Mouse (Mus musculus) spleen, postnatal 4 days (tissue): Measurements from ENCODE around the gene Nphs2.
A peak's percentile ranks its signal among the peaks of the same experiment; 100 is the strongest.
"Not testable (repeated sequence)": the region's sequence is repeated elsewhere in the genome, so short reads cannot be mapped to it uniquely, and the experiment has no call there.

Experiments used
- DNase-seq, 2 experiments: peaks; one replicate each; pipeline ENCODE4 v3.0.0; 2022; ENCODE audit warnings: low spot score in 2 of 2

Nphs2 gene

GRCm38 (mm10) chr1:156310630-156311029, at the start of gene Nphs2:
TSS of gene Nphs2 (plus strand) at chr1:156310727.
- DNase-seq = no peak

DNA sequence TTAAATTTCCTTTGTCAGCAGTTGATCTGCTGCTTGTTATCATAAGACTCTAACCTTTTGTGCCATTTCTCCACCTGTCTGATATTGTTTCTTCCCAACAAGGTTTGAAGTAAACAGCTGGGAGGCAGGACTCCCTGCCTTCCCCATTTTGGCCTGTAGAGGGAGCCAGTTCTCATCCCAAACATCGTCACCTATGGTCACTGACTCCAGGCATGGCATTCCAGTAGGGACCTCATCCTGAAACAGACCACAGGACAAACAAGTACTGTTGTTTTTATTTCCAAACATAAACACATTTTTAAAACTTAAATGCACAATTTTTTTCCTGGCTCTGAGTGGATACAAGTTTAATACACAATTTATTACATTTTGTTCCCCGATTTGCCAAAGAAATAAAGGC, 47.2 kb upstream of the Nphs2 start:
- peak; percentile 24 to 74 for DNase-seq

DNA sequence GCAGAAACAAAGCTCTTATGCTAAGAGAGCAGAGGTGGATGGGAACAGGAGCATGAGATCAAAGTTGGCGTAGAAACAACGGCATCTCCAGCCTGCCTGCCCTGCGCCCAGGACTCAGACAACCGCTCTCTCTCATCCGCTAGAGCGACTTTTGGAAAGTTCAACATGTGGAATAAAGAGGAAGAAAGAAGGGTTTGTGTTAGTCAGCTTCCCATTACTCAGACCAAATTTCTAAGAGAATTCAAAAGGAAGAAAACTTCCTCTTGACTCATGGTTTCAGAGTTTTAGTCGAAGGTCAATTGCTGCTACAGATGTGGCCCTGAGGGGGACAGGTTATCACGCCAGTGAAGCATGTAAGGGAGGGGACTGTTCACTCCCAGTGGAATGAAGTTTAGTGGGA, 46.6 kb upstream of the Nphs2 start:
- no peak for DNase-seq

DNA sequence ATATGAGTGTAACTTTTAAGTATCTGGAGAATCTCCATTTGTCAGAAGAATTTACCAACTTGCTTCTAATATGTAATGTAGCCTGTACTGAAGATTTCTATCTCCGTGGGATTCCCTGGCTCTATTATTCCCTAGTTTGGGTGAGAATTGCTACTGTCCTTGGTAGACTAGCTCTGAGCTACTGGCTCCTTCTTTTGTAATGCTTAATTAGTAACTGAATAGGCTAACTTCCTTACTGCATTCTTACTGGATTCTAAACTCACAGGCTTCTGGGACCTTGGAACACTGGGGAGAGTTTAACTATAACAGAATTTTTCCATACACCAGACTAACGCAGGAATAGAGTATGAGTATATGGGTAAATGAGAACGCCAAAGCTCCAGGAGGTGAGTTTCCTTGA, 42.0 kb upstream of the Nphs2 start:
- DNase-seq = not testable (repeated sequence)

DNA sequence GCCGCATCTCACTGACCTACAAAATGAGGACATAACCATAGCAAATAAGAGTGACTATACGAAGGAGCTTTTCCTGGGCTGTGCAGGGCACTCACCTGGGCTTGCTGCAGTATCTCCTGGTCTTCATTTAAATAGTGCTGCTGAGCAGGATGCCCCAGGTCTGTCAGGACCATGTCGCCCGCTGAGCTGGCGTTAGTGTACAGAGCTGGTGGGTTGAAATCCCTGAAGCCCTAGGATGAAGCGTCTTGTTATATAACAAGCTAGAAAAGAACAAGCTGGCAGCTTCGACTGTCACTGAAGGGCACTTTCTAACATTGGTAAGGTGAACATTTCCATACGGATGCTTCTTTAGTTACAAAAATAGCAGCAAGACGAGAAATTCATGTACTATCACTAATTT, 40.1 kb upstream of the Nphs2 start:
- DNase-seq = no peak

DNA sequence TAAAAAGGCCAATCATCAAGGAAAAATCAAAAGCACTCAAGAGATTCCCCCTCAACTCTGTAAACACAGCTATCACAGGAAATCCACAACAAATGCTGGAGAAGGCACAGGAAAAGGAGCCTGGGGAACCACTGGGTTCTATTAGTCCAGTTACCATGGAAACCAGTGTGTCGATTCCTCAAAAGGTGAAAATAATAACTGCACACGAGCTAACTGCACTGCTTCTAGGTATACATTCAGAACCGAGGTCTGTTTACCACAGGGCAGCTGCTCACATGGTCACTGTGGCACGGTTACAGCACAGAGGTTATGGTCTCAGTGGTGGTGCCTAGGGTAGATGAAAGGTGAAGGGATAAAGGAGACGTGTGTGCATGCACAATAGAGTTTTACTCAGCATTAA, 38.9 kb upstream of the Nphs2 start:
- no peak for DNase-seq

- DNase-seq = no peak
Measured at GRCm38 (mm10) chr1:156273647-156274046, 36.9 kb upstream of the Nphs2 start.

DNA sequence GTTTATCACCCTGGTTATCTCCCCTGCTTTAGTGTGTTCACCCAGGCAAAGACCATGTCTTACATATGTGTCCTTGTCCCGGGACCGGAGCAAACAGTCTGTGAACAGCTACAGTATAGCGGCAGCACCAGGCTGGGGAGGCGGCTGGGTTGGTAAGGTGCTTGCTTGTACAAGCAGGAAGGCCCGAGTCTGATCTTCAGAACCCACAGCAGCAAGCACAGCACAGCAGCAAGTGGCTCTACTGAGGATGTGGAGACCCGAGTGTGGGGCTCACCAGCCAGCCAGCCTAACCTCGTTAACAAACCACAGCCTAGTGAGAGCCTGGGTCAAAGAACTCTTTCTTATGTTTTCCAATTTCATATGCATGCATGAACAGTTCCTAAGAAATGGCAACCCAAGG, 30.4 kb upstream of the Nphs2 start:
- DNase-seq = no peak

DNA sequence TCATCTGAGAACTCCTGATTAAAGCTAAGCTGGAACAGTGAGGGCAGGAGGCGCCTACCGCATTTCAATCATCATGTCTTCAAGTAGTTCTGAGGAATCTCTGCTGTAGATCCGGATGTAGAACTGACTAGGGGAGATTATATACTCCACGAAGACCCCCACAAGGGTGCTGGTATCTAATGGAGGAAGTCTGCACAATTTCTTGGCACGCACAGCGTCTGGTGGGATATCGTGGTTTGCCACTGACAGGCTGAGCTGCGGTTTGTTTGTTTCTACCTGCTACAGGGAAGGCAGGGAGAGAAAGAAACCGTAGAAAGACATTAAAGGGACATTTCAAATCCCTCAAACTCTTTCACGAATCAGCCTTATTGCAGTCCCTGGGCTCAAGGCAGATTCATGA, 26.3 kb upstream of the Nphs2 start:
- no peak for DNase-seq

- DNase-seq = no peak
Measured at GRCm38 (mm10) chr1:156284851-156285540, 25.5 kb upstream of the Nphs2 start.

DNA sequence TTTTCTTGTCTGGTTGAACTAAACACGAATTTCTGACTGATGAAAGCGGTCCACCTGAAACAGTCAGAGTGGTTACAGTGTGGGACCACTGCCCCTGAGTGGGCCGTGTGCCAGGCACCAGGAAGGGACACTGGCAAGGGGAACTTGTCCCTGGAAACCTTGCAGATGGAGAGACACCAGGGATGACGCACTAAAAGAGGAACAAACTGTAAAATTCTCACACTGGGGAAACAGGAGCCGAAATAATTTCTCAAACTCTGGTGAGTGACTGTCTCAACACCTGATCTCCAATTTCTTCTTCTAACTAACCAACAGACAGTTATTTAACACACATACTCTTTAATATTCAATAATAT, 25.0 kb upstream of the Nphs2 start:
- DNase-seq = no peak

GRCm38 (mm10) chr1:156288556-156289221, 21.8 kb upstream of the Nphs2 start:
- no peak for DNase-seq

DNA sequence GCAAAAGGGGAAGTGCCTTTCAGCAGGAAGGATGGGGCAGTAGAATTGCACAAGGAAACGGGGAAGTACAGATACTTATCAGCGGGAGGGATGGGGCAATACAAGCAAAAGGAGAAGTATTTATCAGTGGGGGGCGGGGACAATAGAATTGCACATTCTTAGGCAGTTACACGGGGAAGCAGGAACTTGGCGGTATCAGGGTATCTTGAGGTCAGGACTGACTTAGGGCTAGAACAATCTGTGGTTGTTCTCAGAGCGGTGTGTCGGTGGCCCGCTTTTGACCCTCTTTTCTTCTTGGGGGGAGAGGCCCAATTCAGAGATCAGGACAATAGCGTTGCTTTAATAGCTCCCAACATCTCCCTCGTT, 21.3 kb upstream of the Nphs2 start:
- not testable (repeated sequence) for DNase-seq

DNA sequence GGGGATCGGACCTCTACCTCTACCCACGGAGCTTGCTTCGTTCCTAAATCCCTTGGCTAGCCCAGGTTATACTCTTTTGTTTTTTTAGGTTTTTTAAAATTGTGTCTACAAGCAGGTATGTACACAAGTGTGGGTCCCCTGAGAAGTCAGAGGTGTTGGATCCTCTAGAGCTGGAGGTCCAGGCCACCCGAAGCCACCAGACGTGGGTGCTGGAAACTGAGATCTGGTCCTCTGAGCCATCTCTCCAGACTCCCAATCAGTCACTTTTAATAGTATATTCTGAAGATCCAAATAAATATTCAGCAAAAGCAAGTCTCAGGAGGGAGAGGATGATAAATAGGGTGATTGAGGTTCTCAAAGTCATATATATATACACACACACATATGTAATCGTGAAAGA, 20.5 kb upstream of the Nphs2 start:
- DNase-seq = no peak

- DNase-seq = no peak
Measured at GRCm38 (mm10) chr1:156302911-156303749, 7.4 kb upstream of the Nphs2 start, which contains the start of gene Tdrd5. TSS of gene Tdrd5 (minus strand) at chr1:156303664.

GRCm38 (mm10) chr1:156308595-156308994, 1.9 kb upstream of the Nphs2 start:
- no peak for DNase-seq

GRCm38 (mm10) chr1:156323126-156323525, 12.6 kb downstream of the Nphs2 start:
- no peak for DNase-seq

DNA sequence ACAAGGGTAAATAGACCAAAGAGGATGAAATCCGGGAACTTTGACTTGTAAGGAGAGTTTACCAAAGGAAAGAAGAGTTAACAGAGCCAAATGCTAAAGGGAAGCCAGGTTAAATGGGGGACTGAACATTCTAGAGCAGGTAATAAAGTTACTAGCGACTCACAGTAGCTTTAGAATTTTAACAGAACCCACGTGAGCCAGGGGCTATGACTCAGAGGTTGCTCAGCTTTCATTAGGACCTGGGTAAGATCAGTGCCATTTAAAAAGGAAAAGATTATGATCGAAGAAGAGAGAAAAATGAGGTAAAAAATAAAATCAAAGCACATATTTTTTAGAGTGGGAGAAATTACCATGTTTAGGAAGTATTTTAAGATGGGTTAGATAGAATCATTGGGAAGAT, 30.3 kb downstream of the Nphs2 start:
- no peak for DNase-seq

GRCm38 (mm10) chr1:156344433-156344832, 33.9 kb downstream of the Nphs2 start:
- DNase-seq = no peak

DNA sequence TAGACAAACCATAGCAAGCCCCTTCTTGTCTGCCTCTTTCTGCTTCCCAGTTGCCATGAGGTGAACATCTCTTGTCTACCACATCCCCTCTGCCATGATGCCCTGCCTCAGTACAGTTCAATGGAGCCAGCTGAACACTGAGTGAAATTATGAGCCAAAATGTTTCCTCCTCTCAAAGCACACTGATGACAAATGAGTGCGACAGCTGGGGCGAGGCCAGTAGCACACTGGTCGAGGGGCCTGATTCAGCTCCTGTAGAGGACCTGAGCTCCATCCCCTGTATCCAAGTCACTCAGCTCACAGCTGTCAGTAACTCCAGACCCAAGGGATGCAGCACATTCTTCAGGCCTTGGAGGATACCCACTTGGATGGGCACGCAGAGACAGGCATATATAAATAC, 35.1 kb downstream of the Nphs2 start:
- DNase-seq = no peak

GRCm38 (mm10) chr1:156349031-156349430, 38.5 kb downstream of the Nphs2 start:
- DNase-seq = no peak

DNA sequence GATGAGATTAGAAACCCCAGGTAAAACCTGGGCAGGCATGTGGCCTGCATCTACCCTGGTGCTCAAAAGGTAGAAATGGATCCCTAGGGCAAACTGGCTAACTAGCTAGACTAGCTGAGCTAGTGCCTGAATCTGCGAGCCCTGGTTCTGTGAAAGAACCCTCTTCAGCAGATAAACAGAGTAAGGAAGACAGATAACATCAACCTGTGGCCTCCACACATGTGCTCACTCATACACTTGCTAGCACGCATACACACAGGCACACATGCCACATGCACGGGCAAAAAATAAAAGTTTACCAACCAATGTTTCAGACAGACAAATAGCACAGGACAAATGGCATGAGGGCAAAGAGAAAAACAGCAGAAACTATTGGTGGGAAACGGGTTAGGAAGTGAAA, 39.9 kb downstream of the Nphs2 start:
- no peak for DNase-seq

GRCm38 (mm10) chr1:156352466-156352865, 41.9 kb downstream of the Nphs2 start:
- DNase-seq = no peak
